Mouse (Mus musculus) adrenal gland, adult 2 months (tissue): ENCODE results near the gene Cdh23. TPM values are rescaled to one million over a fixed set of nuclear protein-coding genes. Genes with fewer than 3 reads are reported as not detected.

ENCODE experiments used
- DNase-seq: peaks from one replicate; pipeline ENCODE4 v3.0.0; 2021
- polyA plus RNA-seq: library from polyadenylated mRNA; depleted of rRNA; stranded (reverse); fragments of >200 nt; gene quantifications from 2 replicates; pipeline ENCODE4 v1.2.3, GENCODE M21; 2012
- total RNA-seq, 2 experiments: library from RNA; stranded (reverse); gene quantifications; 2 replicates each; pipeline ENCODE4 v1.2.3; 2021

Cdh23 gene
- total and polyA plus RNA-seq, 3 experiments, result 0.90 to 1.4 (median 1.1) TPM

GRCm38 (mm10) chr10:60400507-60401295 is 295.6 kb downstream of the Cdh23 start:
- DNase-seq, result no peak

- no peak for DNase-seq
Measured at GRCm38 (mm10) chr10:60399449-60399848, 296.8 kb downstream of the Cdh23 start, which contains the start of gene Gm17455. Gm17455 (plus strand) TSS chr10:60399726.

- DNase-seq, result no peak
Measured at GRCm38 (mm10) chr10:60398051-60398814, 298.1 kb downstream of the Cdh23 start.

- DNase-seq, result peak; percentile 33
Measured at GRCm38 (mm10) chr10:60395605-60396004, 300.7 kb downstream of the Cdh23 start.

- DNase-seq, result no peak
Measured at GRCm38 (mm10) chr10:60394936-60395335, 301.4 kb downstream of the Cdh23 start.

DNA sequence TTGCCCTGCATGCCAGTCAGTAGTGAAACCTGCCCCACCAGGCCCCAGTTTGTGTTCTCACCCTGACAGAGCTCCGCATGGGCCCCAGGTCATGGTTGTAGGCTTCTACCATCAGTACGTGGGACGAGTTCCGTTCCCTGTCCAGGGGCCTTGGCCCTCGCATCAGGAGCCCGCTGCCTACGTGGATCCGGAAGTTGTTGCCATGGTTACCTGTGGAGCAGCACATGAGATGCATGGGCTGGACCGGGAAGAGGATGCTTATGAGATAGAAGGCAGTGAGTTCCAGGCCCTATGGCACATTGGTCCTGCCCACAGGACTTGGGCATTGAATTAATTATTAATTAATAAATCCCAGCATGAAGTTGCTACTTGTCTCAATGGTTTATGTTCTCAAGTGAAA is 304.6 kb downstream of the Cdh23 start:
- no peak for DNase-seq

DNA sequence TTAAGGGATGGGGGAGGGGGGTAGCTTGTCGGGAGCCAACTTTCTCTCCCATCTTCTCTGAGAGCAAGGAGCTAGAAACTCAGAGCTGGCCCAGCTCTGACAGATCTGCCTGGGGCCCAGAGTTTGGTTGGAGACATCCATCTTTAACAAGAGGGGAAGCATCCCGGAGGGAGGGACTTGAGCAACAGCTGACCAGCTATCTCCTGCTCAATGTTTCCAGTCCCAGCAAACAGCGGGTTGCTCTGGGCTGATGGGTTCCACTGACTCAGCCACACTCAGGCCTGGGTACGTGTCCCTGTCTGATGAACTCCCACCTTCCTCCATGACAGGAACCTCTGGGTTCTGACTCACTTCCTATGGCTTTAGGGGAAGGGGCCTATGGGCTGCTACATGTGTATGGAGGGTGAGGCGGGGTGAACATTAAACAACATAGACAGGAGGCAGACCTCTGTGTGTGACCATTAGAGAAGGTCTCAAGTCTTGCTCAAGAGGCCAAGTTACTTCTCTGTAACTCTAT is 305.3 kb downstream of the Cdh23 start:
- no peak for DNase-seq

DNA sequence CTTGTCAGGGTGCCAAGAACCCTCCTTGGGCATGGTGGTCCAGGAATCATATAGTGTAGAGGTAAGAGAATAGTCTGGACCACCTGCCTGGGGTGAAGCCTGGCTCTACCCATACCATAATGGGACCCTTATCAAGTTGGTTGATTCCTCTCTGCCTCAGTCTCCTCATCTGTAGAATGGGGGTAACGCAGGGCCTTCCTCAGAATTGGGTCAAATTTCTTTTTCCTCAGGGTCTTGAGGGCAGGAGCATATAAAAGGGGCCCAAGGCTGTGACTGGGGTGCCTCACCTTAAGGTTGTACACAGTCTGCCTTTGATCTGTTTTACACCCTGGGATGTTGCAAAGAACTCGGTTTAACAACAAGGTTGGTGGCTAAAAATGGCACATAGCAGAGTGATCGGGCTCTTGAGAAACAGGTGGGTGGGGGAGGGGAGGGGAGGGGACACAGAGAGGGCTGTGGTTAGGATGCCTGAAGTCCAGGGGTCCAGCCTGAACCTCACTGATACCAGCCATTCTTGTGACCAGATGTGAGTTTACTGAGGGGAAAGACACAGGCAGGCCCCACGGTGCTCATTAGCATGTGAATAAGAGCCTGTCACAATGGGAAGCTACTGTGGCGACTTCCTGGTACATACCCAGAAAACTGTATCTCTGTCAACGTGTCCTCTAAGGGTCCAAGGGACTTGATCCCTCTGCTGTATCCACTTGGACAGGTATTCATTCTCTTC is 305.9 kb downstream of the Cdh23 start:
- DNase-seq, result no peak

- DNase-seq, result peak; percentile 30
Measured at GRCm38 (mm10) chr10:60389447-60389865, 306.8 kb downstream of the Cdh23 start.

GRCm38 (mm10) chr10:60388332-60388731 is 308.0 kb downstream of the Cdh23 start:
- DNase-seq, result no peak

- DNase-seq, result no peak
Measured at GRCm38 (mm10) chr10:60381142-60381925, 315.0 kb downstream of the Cdh23 start.

GRCm38 (mm10) chr10:60380229-60380628 is 316.1 kb downstream of the Cdh23 start:
- no peak for DNase-seq

DNA sequence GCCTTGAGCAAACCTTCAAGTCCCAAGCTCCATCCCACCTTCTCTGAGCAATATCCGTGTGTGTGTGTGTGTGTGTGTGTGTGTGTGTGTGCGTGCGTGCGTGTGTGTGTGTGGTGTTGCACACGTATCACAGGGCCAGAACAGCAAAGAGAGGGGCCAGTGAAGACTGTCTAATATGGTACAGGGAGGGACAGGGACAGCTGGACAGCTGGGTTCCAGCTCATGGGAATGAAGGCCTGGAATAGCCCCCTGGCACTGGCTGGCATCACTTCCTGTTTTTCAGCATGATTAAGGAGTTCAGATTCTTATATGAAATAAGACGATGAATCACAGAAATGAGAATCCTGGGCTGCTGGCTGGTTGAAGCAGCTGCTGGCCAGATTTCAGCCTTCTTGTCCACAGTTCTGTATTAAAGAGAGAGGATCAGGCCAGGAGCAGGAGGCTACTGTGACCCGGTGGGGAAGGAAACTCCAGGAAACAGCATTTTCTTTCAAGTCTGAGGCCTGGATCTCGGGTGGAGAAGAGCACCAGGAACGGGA is 316.8 kb downstream of the Cdh23 start:
- no peak for DNase-seq

DNA sequence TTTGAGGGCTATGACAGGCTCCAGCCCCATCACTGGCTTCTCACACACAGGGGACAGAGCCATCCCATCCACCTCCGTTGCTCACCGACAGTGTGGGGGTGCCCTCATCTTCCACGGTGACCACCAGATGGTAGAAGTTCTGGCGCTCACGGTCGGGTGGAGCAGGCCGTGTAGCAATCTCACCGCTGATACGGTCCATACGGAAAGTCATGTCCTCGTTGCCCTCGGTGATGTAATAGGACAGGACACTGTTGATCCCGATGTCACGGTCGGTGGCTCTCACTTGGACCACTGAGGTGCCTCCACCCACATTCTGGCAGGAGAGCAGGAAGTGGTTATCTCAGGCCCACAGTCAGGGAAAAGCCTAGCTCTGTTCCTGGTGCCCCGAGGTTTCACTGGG is 319.6 kb downstream of the Cdh23 start:
- DNase-seq, result no peak

- DNase-seq, result peak; percentile 68
Measured at GRCm38 (mm10) chr10:60373937-60374578, 322.2 kb downstream of the Cdh23 start.

- no peak for DNase-seq
Measured at GRCm38 (mm10) chr10:60373543-60373936, 322.8 kb downstream of the Cdh23 start.

- DNase-seq, result no peak
Measured at GRCm38 (mm10) chr10:60371596-60372386, 324.5 kb downstream of the Cdh23 start.

GRCm38 (mm10) chr10:60370601-60371061 is 325.7 kb downstream of the Cdh23 start:
- DNase-seq, result no peak

DNA sequence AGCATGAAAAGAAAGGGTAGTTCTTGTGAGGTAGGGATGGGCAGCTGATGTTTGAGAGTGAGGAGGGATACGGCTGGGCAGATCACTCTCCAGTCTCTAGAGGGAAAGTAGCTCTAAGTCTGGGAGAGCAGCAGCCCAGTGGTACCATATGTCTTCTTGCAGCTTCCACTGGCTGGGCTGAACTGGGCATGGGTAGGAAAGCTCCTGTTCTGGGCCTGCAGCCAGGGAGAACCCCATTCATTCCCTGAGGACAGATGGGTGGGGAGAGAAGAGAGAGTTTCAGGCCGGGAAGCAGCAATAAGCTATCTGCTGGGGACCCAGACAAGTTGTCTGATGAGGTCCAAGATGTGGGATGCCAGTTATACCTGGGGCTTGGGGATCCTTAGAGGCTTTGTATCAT is 326.2 kb downstream of the Cdh23 start:
- DNase-seq, result no peak

- no peak for DNase-seq
Measured at GRCm38 (mm10) chr10:60369405-60369804, 326.9 kb downstream of the Cdh23 start.
